Mouse (Mus musculus): Measurements from ENCODE around the gene Itih3. TPM values are rescaled to one million over a fixed set of nuclear protein-coding genes. Genes with fewer than 3 reads are reported as not detected.

The Itih3 gene
- polyA plus RNA-seq (2014; fragmentation: Nextera tagmentation; extraction: Ambion mirVana) = 0.19 and 0.62 TPM in 2 replicates

- DNase-seq (ENCODE audit: low spot score) = no peak
- WGBS = 73% methylated on average over 6 of the region's 6 CpGs
- Histone ChIP-seq H3K4me3 (ENCODE audit: low read depth, low read length) (no peak within 1 kb of the TSS), H3K4me1 (ENCODE audit: control insufficient read depth, insufficient read depth, low read length) (no peaks in the 10 kb centered on the region), H3K4me2 (ENCODE audit: low read length) (no peak within 1 kb of the TSS), H3K9me3 (replicated peaks; ENCODE audit: control insufficient read depth, low read length) (no peaks in the 10 kb centered on the region), H3K9ac (ENCODE audit: low read length) (no peak within 1 kb of the TSS), H3K27ac (ENCODE audit: low read depth, low read length) (no peak within 1 kb of the TSS), H3K27me3 (replicated peaks; ENCODE audit: control insufficient read depth, insufficient read depth, low read length) (no peaks in the 10 kb centered on the region), H3K36me3 (ENCODE audit: control insufficient read depth, insufficient read depth, low read length) (no peaks in the 10 kb centered on the region)
- ATAC-seq = no peak
Measured at GRCm38 (mm10) chr14:30923375-30924105, at the start of gene Itih3. Gene Itih3, minus strand, starts transcription at chr14:30923760.

DNA sequence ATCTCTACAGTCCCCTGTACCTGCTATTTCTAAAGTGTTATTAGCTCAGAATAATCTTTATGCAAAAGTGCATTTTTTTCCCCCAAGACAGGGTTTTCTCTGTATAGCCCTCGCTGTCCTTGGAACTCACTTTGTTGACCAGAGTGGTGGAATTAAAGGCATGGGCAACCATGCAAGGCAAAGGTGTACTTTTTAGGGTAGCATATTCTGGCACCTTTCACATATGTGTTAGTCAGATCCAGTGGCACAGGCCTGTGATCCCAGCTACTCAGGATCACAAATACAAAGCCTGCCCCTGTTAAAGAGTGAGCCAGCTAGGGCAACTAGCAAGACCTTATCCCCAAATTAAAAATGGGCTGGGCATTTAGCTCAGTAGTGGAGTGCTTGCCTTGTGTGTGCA, 36.8 kb upstream of the Itih3 start:
- Histone ChIP-seq H3K36me3 (ENCODE audit: control insufficient read depth, insufficient read depth, low read length) (peaks cover 27% of the 10 kb centered on the region), H3K4me2 (ENCODE audit: low read length) (no peak overlapping the region), H3K27me3 (replicated peaks; ENCODE audit: control insufficient read depth, insufficient read depth, low read length) (no peaks in the 10 kb centered on the region), H3K27ac (ENCODE audit: low read depth, low read length) (no peak overlapping the region), H3K4me3 (ENCODE audit: low read depth, low read length) (no peak overlapping the region), H3K9ac (ENCODE audit: low read length) (no peak overlapping the region), H3K9me3 (replicated peaks; ENCODE audit: control insufficient read depth, low read length) (no peaks in the 10 kb centered on the region), H3K4me1 (ENCODE audit: control insufficient read depth, insufficient read depth, low read length) (no peaks in the 10 kb centered on the region)
- DNase-seq (ENCODE audit: low spot score) (no peak), ATAC-seq (no peak)
- 85% methylated on average over 1 of the region's 1 CpGs for WGBS

DNA sequence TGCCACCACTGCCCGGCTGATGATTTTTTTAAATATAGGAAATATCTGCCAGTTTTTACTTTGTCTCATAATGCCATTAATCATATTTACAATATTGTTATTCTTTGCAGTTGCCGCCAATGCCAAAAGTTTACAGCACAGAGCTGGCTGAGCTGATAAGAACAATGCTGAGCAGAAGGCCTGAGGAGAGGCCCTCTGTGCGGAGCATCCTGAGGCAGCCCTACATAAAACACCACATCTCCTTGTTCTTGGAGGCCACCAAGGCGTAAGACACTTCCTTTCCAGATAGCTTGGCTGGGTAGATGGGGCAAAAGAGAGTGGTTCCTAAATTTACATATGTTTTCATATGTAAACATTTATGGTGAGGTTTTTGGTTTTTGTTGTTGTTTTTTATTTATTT, 35.5 kb upstream of the Itih3 start:
- no peaks in the 10 kb centered on the region for H3K27me3 ChIP-seq (replicated peaks; ENCODE audit: control insufficient read depth, insufficient read depth, low read length)
- no peak overlapping the region for H3K4me2 ChIP-seq (ENCODE audit: low read length)
- DNase-seq (ENCODE audit: low spot score) (no peak), ATAC-seq (no peak)
- peaks cover 27% of the 10 kb centered on the region for H3K36me3 ChIP-seq (ENCODE audit: control insufficient read depth, insufficient read depth, low read length)
- H3K9me3 ChIP-seq (replicated peaks; ENCODE audit: control insufficient read depth, low read length) = no peaks in the 10 kb centered on the region
- no peak overlapping the region for H3K27ac ChIP-seq (ENCODE audit: low read depth, low read length)
- H3K4me3 ChIP-seq (ENCODE audit: low read depth, low read length) = no peak overlapping the region
- H3K9ac ChIP-seq (ENCODE audit: low read length) = no peak overlapping the region
- WGBS = 95% methylated on average over 4 of the region's 4 CpGs
- H3K4me1 ChIP-seq (ENCODE audit: control insufficient read depth, insufficient read depth, low read length) = no peaks in the 10 kb centered on the region

DNA sequence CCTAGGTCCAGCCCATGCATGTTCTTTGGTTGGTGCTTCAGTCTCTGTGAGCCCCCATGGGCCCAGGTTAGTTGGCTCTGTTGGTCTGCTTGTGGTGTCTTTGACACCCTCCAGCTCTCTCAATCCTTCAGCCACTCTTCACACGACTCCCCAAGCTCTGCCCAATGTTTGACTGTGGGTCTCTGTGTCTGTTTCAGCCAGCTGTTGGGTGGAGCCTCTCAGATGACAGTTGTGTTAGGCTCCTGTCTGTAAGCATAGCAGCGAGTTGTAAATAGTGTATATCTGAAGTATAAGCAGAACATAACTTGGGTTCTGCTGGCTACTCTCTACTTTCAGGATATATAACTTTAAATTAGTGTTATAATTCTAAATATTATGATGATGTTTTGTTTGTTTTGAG, 35.0 kb upstream of the Itih3 start:
- Histone ChIP-seq H3K4me1 (ENCODE audit: control insufficient read depth, insufficient read depth, low read length) (no peaks in the 10 kb centered on the region), H3K27ac (ENCODE audit: low read depth, low read length) (no peak overlapping the region), H3K36me3 (ENCODE audit: control insufficient read depth, insufficient read depth, low read length) (peaks cover 31% of the 10 kb centered on the region), H3K9ac (ENCODE audit: low read length) (no peak overlapping the region), H3K4me2 (ENCODE audit: low read length) (no peak overlapping the region), H3K27me3 (replicated peaks; ENCODE audit: control insufficient read depth, insufficient read depth, low read length) (no peaks in the 10 kb centered on the region), H3K4me3 (ENCODE audit: low read depth, low read length) (no peak overlapping the region), H3K9me3 (replicated peaks; ENCODE audit: control insufficient read depth, low read length) (no peaks in the 10 kb centered on the region)
- DNase-seq (ENCODE audit: low spot score) (no peak), ATAC-seq (no peak)
- WGBS = 69% methylated on average over 2 of the region's 2 CpGs

DNA sequence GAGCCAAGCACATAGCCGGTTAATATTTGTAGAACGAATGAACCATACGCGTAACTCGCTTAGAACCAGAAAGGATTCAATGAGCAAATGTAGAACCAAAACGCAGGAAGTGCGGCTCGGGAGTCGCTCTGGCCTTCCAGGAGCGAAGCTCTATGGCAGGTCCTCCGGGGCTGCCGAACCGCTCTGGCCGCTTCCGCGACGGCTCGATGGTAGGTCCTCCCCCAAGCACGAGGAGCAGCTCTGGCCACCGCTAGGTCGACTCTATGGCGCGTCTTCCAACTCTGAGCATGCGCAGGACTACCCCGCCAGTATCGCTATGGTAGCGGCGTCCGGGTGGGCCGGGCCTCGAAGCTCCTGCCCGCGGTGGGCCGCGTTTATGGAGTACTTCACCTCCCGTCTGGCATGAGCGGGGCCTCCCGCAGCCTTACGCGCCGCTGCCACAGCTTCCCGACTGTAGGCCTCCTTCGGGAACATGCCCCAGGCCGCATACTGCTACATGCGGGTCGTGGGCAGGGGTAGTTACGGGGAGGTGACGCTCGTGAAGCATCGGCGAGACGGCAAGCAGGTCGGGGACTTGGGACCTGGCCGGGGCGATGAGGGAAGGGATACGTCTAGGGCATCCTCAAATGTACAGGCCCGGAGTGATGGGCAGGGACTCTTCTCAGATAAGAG, 27.7 kb upstream of the Itih3 start, which contains the start of gene Nek4:
TSS of gene Nek4 (plus strand) at position 224 of the 672 bp plus-strand sequence.
- Histone ChIP-seq H3K9me3 (replicated peaks; ENCODE audit: control insufficient read depth, low read length) (no peaks in the 10 kb centered on the region), H3K27ac (ENCODE audit: low read depth, low read length) (peak within 1 kb of the TSS; percentile 55; the same call in 1 of the 2 replicates), H3K27me3 (replicated peaks; ENCODE audit: control insufficient read depth, insufficient read depth, low read length) (no peaks in the 10 kb centered on the region), H3K4me2 (ENCODE audit: low read length) (peak within 1 kb of the TSS; percentile 74), H3K9ac (ENCODE audit: low read length) (peak within 1 kb of the TSS; percentile 83), H3K4me1 (ENCODE audit: control insufficient read depth, insufficient read depth, low read length) (peaks cover 7% of the 10 kb centered on the region), H3K4me3 (ENCODE audit: low read depth, low read length) (peak within 1 kb of the TSS; percentile 74), H3K36me3 (ENCODE audit: control insufficient read depth, insufficient read depth, low read length) (peaks cover 4% of the 10 kb centered on the region; the same call in 1 of the 2 replicates)
- ATAC-seq (peak; percentile 100), DNase-seq (ENCODE audit: low spot score) (peak; percentile 99)
- WGBS = 0% methylated on average over 57 of the region's 57 CpGs

GRCm38 (mm10) chr14:30949986-30950385, 26.4 kb upstream of the Itih3 start:
- over 99% methylated on average over 10 of the region's 10 CpGs for WGBS
- H3K4me1 ChIP-seq (ENCODE audit: control insufficient read depth, insufficient read depth, low read length) = peaks cover 7% of the 10 kb centered on the region
- no peak overlapping the region for H3K9ac ChIP-seq (ENCODE audit: low read length)
- no peak overlapping the region for H3K27ac ChIP-seq (ENCODE audit: low read depth, low read length)
- DNase-seq (ENCODE audit: low spot score) (no peak), ATAC-seq (no peak)
- H3K4me3 ChIP-seq (ENCODE audit: low read depth, low read length) = no peak overlapping the region
- no peaks in the 10 kb centered on the region for H3K27me3 ChIP-seq (replicated peaks; ENCODE audit: control insufficient read depth, insufficient read depth, low read length)
- H3K9me3 ChIP-seq (replicated peaks; ENCODE audit: control insufficient read depth, low read length) = no peaks in the 10 kb centered on the region
- peaks cover 4% of the 10 kb centered on the region; the same call in 1 of the 2 replicates for H3K36me3 ChIP-seq (ENCODE audit: control insufficient read depth, insufficient read depth, low read length)
- H3K4me2 ChIP-seq (ENCODE audit: low read length) = no peak overlapping the region

GRCm38 (mm10) chr14:30944745-30945144, 21.2 kb upstream of the Itih3 start:
- no peak overlapping the region for H3K4me3 ChIP-seq (ENCODE audit: low read depth, low read length)
- no peak overlapping the region for H3K4me2 ChIP-seq (ENCODE audit: low read length)
- ATAC-seq = no peak
- WGBS = 89% methylated on average over 2 of the region's 2 CpGs
- no peaks in the 10 kb centered on the region for H3K9me3 ChIP-seq (replicated peaks; ENCODE audit: control insufficient read depth, low read length)
- H3K36me3 ChIP-seq (ENCODE audit: control insufficient read depth, insufficient read depth, low read length) = no peaks in the 10 kb centered on the region
- H3K27ac ChIP-seq (ENCODE audit: low read depth, low read length) = no peak overlapping the region
- DNase-seq (ENCODE audit: low spot score) = no peak
- no peaks in the 10 kb centered on the region for H3K4me1 ChIP-seq (ENCODE audit: control insufficient read depth, insufficient read depth, low read length)
- H3K27me3 ChIP-seq (replicated peaks; ENCODE audit: control insufficient read depth, insufficient read depth, low read length) = no peaks in the 10 kb centered on the region
- H3K9ac ChIP-seq (ENCODE audit: low read length) = no peak overlapping the region

DNA sequence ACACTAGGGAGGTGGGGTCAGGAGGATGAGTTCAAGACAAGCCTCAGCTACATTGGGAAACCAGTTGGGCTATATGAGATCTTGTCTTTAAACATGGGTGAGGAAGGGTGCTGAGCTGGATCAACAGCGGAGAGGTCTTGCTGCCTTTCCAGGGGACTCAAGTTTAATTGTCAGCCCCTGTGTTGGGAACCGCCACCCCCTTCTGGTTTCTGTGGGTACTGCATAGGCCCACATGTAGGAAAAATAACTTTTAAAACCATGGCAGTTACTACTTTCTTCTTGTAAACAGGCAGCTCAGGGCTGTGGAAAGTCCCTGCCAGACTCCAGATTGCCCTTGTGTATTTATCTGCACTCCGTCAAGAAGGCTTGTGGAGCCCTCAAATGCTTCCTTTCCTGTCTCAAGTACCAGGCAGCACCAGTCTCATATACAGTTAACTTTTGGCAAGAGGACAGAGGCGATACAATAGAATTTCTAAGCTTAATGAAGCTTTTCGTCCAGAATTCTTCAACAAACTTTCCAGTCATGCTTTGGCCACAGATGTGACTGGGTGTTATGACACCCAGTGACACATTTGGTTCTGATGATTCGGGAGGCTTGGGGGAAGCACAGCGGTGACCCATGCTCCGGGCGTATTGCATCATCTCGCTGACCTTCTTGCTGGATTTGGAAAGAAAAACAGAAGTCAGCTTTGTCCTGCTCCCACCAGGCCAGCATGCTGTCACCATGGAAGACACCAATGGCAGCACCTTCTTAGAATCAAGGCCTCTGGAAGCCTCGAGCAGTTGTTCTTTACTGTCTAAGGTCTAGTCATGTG, 20.5 kb upstream of the Itih3 start:
- WGBS = 67% methylated on average over 11 of the region's 11 CpGs
- Histone ChIP-seq H3K4me3 (ENCODE audit: low read depth, low read length) (no peak overlapping the region), H3K36me3 (ENCODE audit: control insufficient read depth, insufficient read depth, low read length) (no peaks in the 10 kb centered on the region), H3K9me3 (replicated peaks; ENCODE audit: control insufficient read depth, low read length) (no peaks in the 10 kb centered on the region), H3K27me3 (replicated peaks; ENCODE audit: control insufficient read depth, insufficient read depth, low read length) (no peaks in the 10 kb centered on the region), H3K4me2 (ENCODE audit: low read length) (no peak overlapping the region), H3K4me1 (ENCODE audit: control insufficient read depth, insufficient read depth, low read length) (no peaks in the 10 kb centered on the region), H3K27ac (ENCODE audit: low read depth, low read length) (no peak overlapping the region), H3K9ac (ENCODE audit: low read length) (no peak overlapping the region)
- no peak for ATAC-seq
- DNase-seq (ENCODE audit: low spot score) = peak; percentile 31

Data from forebrain, embryonic 14.5 days (tissue).